ENCODE assay signal across 2 mouse cellular contexts in genomic region chr11:103721468-103722039, GRCm38 (mm10).
A peak's percentile ranks its signal among the peaks of the same experiment; 100 is the strongest.
TF ChIP-seq lines count a peak whose summit lies in the region.

No protein-coding gene starts in this region.

TF ChIP-seq in CH12.LX, 34 proteins besides CTCF, POLR2A, EP300 and RAD21:
- TF ChIP-seq TCF12 (IDR thresholded peaks at IDR 0.05; ENCODE audit: low read depth, low read length), result no peak
- 0 out of 2 replicates have a peak, but pooled peaks have one; percentile 19 for TF ChIP-seq MYC (IDR thresholded peaks at IDR 0.05; ENCODE audit: low read depth, low read length)
- TF ChIP-seq NRF1 (IDR thresholded peaks at IDR 0.05; ENCODE audit: low read depth, low read length), result no peak
- TF ChIP-seq HCFC1 (IDR thresholded peaks at IDR 0.05; ENCODE audit: low read depth, low read length), result no peak

TF ChIP-seq in MEL, 35 proteins besides CTCF, POLR2A, EP300 and RAD21:
- TF ChIP-seq POLR2AphosphoS5 (IDR thresholded peaks at IDR 0.05; ENCODE audit: borderline replicate concordance, low read depth, low read length) (no peak), GABPA (IDR thresholded peaks at IDR 0.05; ENCODE audit: low read depth, low read length) (no peak), CHD1 (IDR thresholded peaks at IDR 0.05; ENCODE audit: low read depth, low read length) (no peak), ZC3H11A (IDR thresholded peaks at IDR 0.05; ENCODE audit: low read depth, low read length) (no peak), RCOR1 (IDR thresholded peaks at IDR 0.05; ENCODE audit: low read depth, low read length) (no peak), HCFC1 (IDR thresholded peaks at IDR 0.05; ENCODE audit: low read depth, low read length) (no peak), USF1 (IDR thresholded peaks at IDR 0.05; ENCODE audit: low read depth, low read length) (no peak), ZKSCAN1 (IDR thresholded peaks at IDR 0.05; ENCODE audit: low read depth, low read length) (no peak), ELF1 (IDR thresholded peaks at IDR 0.05; ENCODE audit: low read depth, low read length) (no peak), KAT2A (conservative IDR thresholded peaks at IDR 0.05; ENCODE audit: low read depth, low read length) (no peak), POLR2AphosphoS2 (IDR thresholded peaks at IDR 0.05; ENCODE audit: low read length) (no peak), TAL1 (IDR thresholded peaks at IDR 0.05; ENCODE audit: low read length) (no peak), CHD2 (IDR thresholded peaks at IDR 0.05; ENCODE audit: low read length) (no peak), GATA1 (IDR thresholded peaks at IDR 0.05; ENCODE audit: low read depth, low read length) (no peak), MYB (IDR thresholded peaks at IDR 0.05; ENCODE audit: low read depth, low read length) (no peak), MEF2A (IDR thresholded peaks at IDR 0.05; ENCODE audit: extremely low read depth, insufficient replicate concordance, low read depth, low read length, poor library complexity, severe bottlenecking) (no peak), UBTF (IDR thresholded peaks at IDR 0.05; ENCODE audit: borderline replicate concordance, insufficient read depth, low read depth, low read length) (no peak), NRF1 (IDR thresholded peaks at IDR 0.05; ENCODE audit: insufficient read depth, low read depth, low read length, poor library complexity, severe bottlenecking) (no peak)
